Mouse (Mus musculus) stomach, embryonic 15.5 days (tissue): ENCODE measurements around the gene Cox10. TPM values are rescaled to one million over a fixed set of nuclear protein-coding genes. Genes with fewer than 3 reads are reported as not detected.
A peak's percentile ranks its signal among the peaks of the same experiment; 100 is the strongest.

ENCODE experiments used
- ATAC-seq: fragments of 200-750 bp; cut with Nextera tagmentation; 2 replicates; pipeline ENCODE4 v1.8.0; 2017; ENCODE audit warnings: low read depth, moderate number of reproducible peaks, moderate TSS enrichment; ENCODE audit not compliant: insufficient read depth, low FRiP score
- H3K27ac ChIP-seq: fragments of 300-500 bp; sonication (generic); 2 replicates; pipeline ENCODE4 v1.5.1; 2015; ENCODE audit warnings: mild to moderate bottlenecking, inconsistent platforms
- H3K27me3 ChIP-seq: fragments of 300-500 bp; sonication (generic); replicated peaks from 2 replicates; pipeline ENCODE4 v1.6.1; 2015; ENCODE audit warnings: inconsistent platforms
- H3K36me3 ChIP-seq: fragments of 300-500 bp; sonication (generic); 2 replicates; pipeline ENCODE4 v1.6.1; 2015; ENCODE audit warnings: inconsistent platforms
- H3K4me1 ChIP-seq: fragments of 300-500 bp; sonication (generic); 2 replicates; pipeline ENCODE4 v1.6.1; 2015; ENCODE audit warnings: inconsistent platforms
- H3K4me2 ChIP-seq: fragments of 300-500 bp; sonication (generic); 2 replicates; pipeline ENCODE4 v1.6.1; 2015; ENCODE audit warnings: mild to moderate bottlenecking, inconsistent platforms
- H3K4me3 ChIP-seq: fragments of 300-500 bp; sonication (generic); replicated peaks from 2 replicates; pipeline ENCODE4 v1.5.1; 2015; ENCODE audit warnings: inconsistent platforms
- H3K9ac ChIP-seq: fragments of 300-500 bp; sonication (generic); 2 replicates; pipeline ENCODE4 v1.6.1; 2015; ENCODE audit warnings: inconsistent platforms
- H3K9me3 ChIP-seq: fragments of 300-500 bp; sonication (generic); 2 replicates; pipeline ENCODE4 v1.6.1; 2016; ENCODE audit warnings: inconsistent platforms
- WGBS: fragments of 180-500 bp; shearing (Covaris S2); methylation state at CpG from one replicate; pipeline ENCODE4 v1.1.7; 2015; 5-methylcytosine and 5-hydroxymethylcytosine counted together
- polyA plus RNA-seq: library from polyadenylated mRNA; unstranded; fragments of >200 nt; fragmentation: Nextera tagmentation; extraction: Ambion mirVana; gene quantifications from 2 replicates; pipeline ENCODE4 v1.2.1, GENCODE M21; 2015

Gene Cox10
- polyA plus RNA-seq, 1 experiment from 2014 or later, result 23.5 TPM

- H3K27me3 ChIP-seq, result peaks cover 35% of the 10 kb centered on the region
- no peaks in the 10 kb centered on the region for H3K36me3 ChIP-seq
- peak overlapping the region; percentile 5; the same call in 1 of the 2 replicates for H3K27ac ChIP-seq
- peak overlapping the region; percentile 40 for H3K9ac ChIP-seq
- no peaks in the 10 kb centered on the region for H3K9me3 ChIP-seq
- H3K4me1 ChIP-seq, result peaks cover 36% of the 10 kb centered on the region
- H3K4me3 ChIP-seq, result peak overlapping the region; percentile 57
- under 1% methylated on average over 79 of the region's 80 CpGs for WGBS
- ATAC-seq, result no peak
- H3K4me2 ChIP-seq, result peak overlapping the region; percentile 77
Observed at GRCm38 (mm10) chr11:63921044-63921951, 158.0 kb downstream of the Cox10 start.

GRCm38 (mm10) chr11:63920531-63920930 lies 158.7 kb downstream of the Cox10 start:
- H3K9ac ChIP-seq, result peak overlapping the region; percentile 40; the same call in 1 of the 2 replicates
- peaks cover 34% of the 10 kb centered on the region for H3K27me3 ChIP-seq
- peaks cover 36% of the 10 kb centered on the region for H3K4me1 ChIP-seq
- H3K4me3 ChIP-seq, result peak overlapping the region; percentile 57
- peak overlapping the region; percentile 5; the same call in 1 of the 2 replicates for H3K27ac ChIP-seq
- H3K4me2 ChIP-seq, result peak overlapping the region; percentile 77
- WGBS, result under 1% methylated on average over 33 of the region's 33 CpGs
- no peaks in the 10 kb centered on the region for H3K36me3 ChIP-seq
- no peaks in the 10 kb centered on the region for H3K9me3 ChIP-seq
- peak; percentile 51; the same call in 1 of the 2 replicates for ATAC-seq

- Histone ChIP-seq H3K27ac (peak overlapping the region; percentile 42), H3K9ac (0 out of 2 replicates have a peak overlapping the region, but pooled peaks have one; percentile 40), H3K4me2 (peak overlapping the region; percentile 77), H3K4me1 (peaks cover 34% of the 10 kb centered on the region), H3K36me3 (no peaks in the 10 kb centered on the region), H3K4me3 (peak overlapping the region; percentile 57), H3K27me3 (peaks cover 24% of the 10 kb centered on the region), H3K9me3 (no peaks in the 10 kb centered on the region)
- whole genome bisulfite sequencing, result 6% methylated on average over 52 of the region's 52 CpGs
- no peak for ATAC-seq
Observed at GRCm38 (mm10) chr11:63919211-63920098, 159.8 kb downstream of the Cox10 start.

- H3K36me3 ChIP-seq, result no peaks in the 10 kb centered on the region
- peak overlapping the region; percentile 42 for H3K27ac ChIP-seq
- no peaks in the 10 kb centered on the region for H3K9me3 ChIP-seq
- H3K9ac ChIP-seq, result no peak overlapping the region
- H3K27me3 ChIP-seq, result peaks cover 22% of the 10 kb centered on the region
- 29% methylated on average over 17 of the region's 17 CpGs for WGBS
- peaks cover 40% of the 10 kb centered on the region for H3K4me1 ChIP-seq
- peak overlapping the region; percentile 57 for H3K4me3 ChIP-seq
- peak overlapping the region; percentile 77 for H3K4me2 ChIP-seq
- no peak for ATAC-seq
Observed at GRCm38 (mm10) chr11:63918321-63919105, 160.8 kb downstream of the Cox10 start.

- H3K4me2 ChIP-seq, result 0 out of 2 replicates have a peak overlapping the region, but pooled peaks have one; percentile 19
- no peaks in the 10 kb centered on the region for H3K9me3 ChIP-seq
- H3K27me3 ChIP-seq, result peaks cover 19% of the 10 kb centered on the region
- H3K9ac ChIP-seq, result no peak overlapping the region
- WGBS, result 36% methylated on average over 6 of the region's 6 CpGs
- no peaks in the 10 kb centered on the region for H3K36me3 ChIP-seq
- H3K4me1 ChIP-seq, result peaks cover 36% of the 10 kb centered on the region
- H3K4me3 ChIP-seq, result no peak overlapping the region
- no peak for ATAC-seq
- H3K27ac ChIP-seq, result no peak overlapping the region
Observed at GRCm38 (mm10) chr11:63917561-63917960, 161.7 kb downstream of the Cox10 start.

GRCm38 (mm10) chr11:63914388-63914787 lies 164.9 kb downstream of the Cox10 start:
- 0 out of 2 replicates have a peak overlapping the region, but pooled peaks have one; percentile 18 for H3K27ac ChIP-seq
- no peak overlapping the region for H3K9ac ChIP-seq
- H3K36me3 ChIP-seq, result no peaks in the 10 kb centered on the region
- H3K9me3 ChIP-seq, result no peaks in the 10 kb centered on the region
- peaks cover 25% of the 10 kb centered on the region for H3K4me1 ChIP-seq
- ATAC-seq, result peak; percentile 88
- peaks cover 8% of the 10 kb centered on the region; the same call in 1 of the 2 replicates for H3K27me3 ChIP-seq
- WGBS, result 4% methylated on average over 20 of the region's 20 CpGs
- H3K4me2 ChIP-seq, result peak overlapping the region; percentile 85
- H3K4me3 ChIP-seq, result peak overlapping the region; percentile 41

GRCm38 (mm10) chr11:63913936-63914335 lies 165.3 kb downstream of the Cox10 start:
- WGBS, result 23% methylated on average over 4 of the region's 4 CpGs
- H3K4me3 ChIP-seq, result peak overlapping the region; percentile 41
- peaks cover 21% of the 10 kb centered on the region for H3K4me1 ChIP-seq
- H3K27me3 ChIP-seq, result peaks cover 8% of the 10 kb centered on the region; the same call in 1 of the 2 replicates
- ATAC-seq, result no peak; the same call in 1 of the 2 replicates
- no peaks in the 10 kb centered on the region for H3K9me3 ChIP-seq
- H3K4me2 ChIP-seq, result peak overlapping the region; percentile 85
- 0 out of 2 replicates have a peak overlapping the region, but pooled peaks have one; percentile 18 for H3K27ac ChIP-seq
- H3K9ac ChIP-seq, result no peak overlapping the region
- no peaks in the 10 kb centered on the region for H3K36me3 ChIP-seq

Other genes with a start within 250 kb of the Cox10 start
- gene Hs3st3b1, start 157.2 kb downstream of the Cox10 start, polyA plus RNA-seq, result 7.9 and 9.9 TPM in 2 replicates